Mouse (Mus musculus): ENCODE results near the gene Dnmt3l. TPM values are rescaled to one million over a fixed set of nuclear protein-coding genes. Genes with fewer than 3 reads are reported as not detected.
"Not testable (repeated sequence)": the region's sequence is repeated elsewhere in the genome, so short reads cannot be mapped to it uniquely, and the experiment has no call there.

The Dnmt3l gene
- polyA plus RNA-seq, 1 experiment from 2014 or later, result not detected

DNA sequence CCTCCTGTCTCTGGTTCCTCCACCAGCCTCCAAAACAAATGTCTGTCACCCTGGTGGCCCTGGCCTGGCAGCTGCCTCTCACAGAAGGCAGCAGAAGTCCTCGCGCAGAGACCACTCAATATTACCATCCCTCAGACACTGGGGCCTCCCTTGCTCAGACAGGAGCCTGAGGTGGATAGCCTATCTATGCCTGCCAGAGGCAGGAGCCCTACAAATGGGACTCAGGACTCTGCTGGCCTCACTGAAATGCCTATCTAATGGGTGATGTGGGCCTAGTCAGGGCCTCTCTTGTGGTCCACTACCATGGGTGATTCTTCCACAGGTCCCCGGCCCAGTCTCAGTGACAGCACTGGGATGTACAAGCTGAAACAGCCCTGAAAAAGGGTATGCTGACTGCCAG is 33.6 kb upstream of the Dnmt3l start:
- WGBS, result 91% methylated on average over 3 of the region's 3 CpGs
- Histone ChIP-seq H3K4me3 (ENCODE audit: low read depth, low read length) (peak overlapping the region; percentile 72), H3K9me3 (ENCODE audit: control insufficient read depth, low read length) (no peaks in the 10 kb centered on the region), H3K4me2 (ENCODE audit: low read depth, low read length, severe bottlenecking) (peak overlapping the region; percentile 85), H3K4me1 (replicated peaks; ENCODE audit: control insufficient read depth, insufficient read depth, low read length) (peaks cover 19% of the 10 kb centered on the region; the same call in 1 of the 2 replicates), H3K27me3 (ENCODE audit: control insufficient read depth, insufficient read depth, low read length) (no peaks in the 10 kb centered on the region; the same call in 1 of the 2 replicates), H3K36me3 (ENCODE audit: control insufficient read depth, insufficient read depth, low read length) (no peaks in the 10 kb centered on the region), H3K9ac (ENCODE audit: low read length) (peak overlapping the region; percentile 89), H3K27ac (ENCODE audit: low read depth, low read length) (no peak overlapping the region)
- DNase-seq (ENCODE audit: low spot score), result no peak
- no peak for ATAC-seq (replicated peaks; ENCODE audit: low FRiP score)

DNA sequence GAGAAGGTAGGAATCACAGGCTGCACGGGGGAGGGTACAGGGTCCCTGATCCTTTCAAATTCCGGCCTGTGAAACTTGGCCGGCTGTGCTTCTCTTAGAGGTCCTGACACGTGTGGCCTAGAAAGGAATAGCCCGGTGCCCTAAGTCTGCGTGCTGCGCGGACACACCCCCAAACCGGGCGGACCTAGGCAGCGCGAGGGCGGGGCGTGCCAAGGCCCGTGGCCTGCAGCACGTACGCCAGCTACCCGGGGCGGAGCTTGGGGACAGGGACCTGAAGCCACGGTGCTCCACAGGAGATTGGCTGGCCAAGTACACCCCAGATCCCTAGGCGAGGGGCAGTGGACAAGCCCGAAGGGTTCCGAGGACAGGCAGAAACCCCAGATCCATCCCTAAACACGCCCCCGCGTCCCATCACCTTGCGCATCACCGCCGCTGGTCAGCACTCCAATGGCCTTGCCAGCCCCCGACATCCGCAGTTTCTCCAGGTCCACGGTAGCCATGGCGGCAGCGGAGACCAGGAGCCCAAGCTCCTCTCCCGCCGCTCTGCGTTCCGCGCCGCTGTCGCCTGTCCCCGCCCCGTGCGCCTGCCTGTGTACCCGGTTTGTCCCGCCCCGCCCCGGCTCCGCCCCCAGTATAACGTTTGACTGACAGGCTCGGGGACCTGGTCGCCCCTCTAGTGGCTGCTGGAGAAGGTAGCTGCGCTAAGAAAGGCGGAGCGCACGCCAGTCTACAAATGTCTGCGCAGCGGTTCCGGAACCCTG is 32.4 kb upstream of the Dnmt3l start:
- Histone ChIP-seq H3K9me3 (ENCODE audit: control insufficient read depth, low read length) (no peaks in the 10 kb centered on the region), H3K4me1 (replicated peaks; ENCODE audit: control insufficient read depth, insufficient read depth, low read length) (peaks cover 19% of the 10 kb centered on the region; the same call in 1 of the 2 replicates), H3K27me3 (ENCODE audit: control insufficient read depth, insufficient read depth, low read length) (no peaks in the 10 kb centered on the region; the same call in 1 of the 2 replicates), H3K27ac (ENCODE audit: low read depth, low read length) (peak overlapping the region; percentile 97), H3K4me2 (ENCODE audit: low read depth, low read length, severe bottlenecking) (peak overlapping the region; percentile 85), H3K4me3 (ENCODE audit: low read depth, low read length) (peak overlapping the region; percentile 72), H3K9ac (ENCODE audit: low read length) (peak overlapping the region; percentile 89), H3K36me3 (ENCODE audit: control insufficient read depth, insufficient read depth, low read length) (no peaks in the 10 kb centered on the region)
- DNase-seq (ENCODE audit: low spot score) (peak; percentile 99), ATAC-seq (replicated peaks; ENCODE audit: low FRiP score) (peak; percentile 96)
- WGBS, result 1% methylated on average over 54 of the region's 59 CpGs

DNA sequence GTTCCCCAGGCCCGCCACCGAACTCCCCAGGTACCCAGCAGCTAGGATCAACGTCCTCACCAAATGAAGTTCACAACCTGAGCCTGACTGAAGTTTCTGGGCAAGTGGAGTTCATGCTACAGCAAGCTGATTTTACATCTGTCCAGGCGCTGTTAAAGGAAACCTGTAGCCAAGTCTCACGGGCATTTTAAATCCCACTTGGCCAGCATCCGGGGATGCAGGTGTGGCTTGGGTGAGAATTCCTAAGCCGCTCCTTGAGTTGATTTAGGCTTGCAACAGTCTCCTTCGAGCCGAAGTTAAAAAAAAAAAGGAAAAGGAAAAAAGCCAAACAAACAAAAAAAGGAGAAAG is 31.8 kb upstream of the Dnmt3l start, which contains the start of gene Pfkl:
TSS of gene Pfkl (minus strand) at position 139 of the 349 bp plus-strand sequence.
- ATAC-seq (replicated peaks; ENCODE audit: low FRiP score) (peak; percentile 6), DNase-seq (ENCODE audit: low spot score) (no peak)
- Histone ChIP-seq H3K27ac (ENCODE audit: low read depth, low read length) (peak within 1 kb of the TSS; percentile 97), H3K4me1 (replicated peaks; ENCODE audit: control insufficient read depth, insufficient read depth, low read length) (peaks cover 19% of the 10 kb centered on the region; the same call in 1 of the 2 replicates), H3K4me2 (ENCODE audit: low read depth, low read length, severe bottlenecking) (peak within 1 kb of the TSS; percentile 85), H3K27me3 (ENCODE audit: control insufficient read depth, insufficient read depth, low read length) (no peaks in the 10 kb centered on the region; the same call in 1 of the 2 replicates), H3K4me3 (ENCODE audit: low read depth, low read length) (peak within 1 kb of the TSS; percentile 72), H3K9ac (ENCODE audit: low read length) (peak within 1 kb of the TSS; percentile 89), H3K9me3 (ENCODE audit: control insufficient read depth, low read length) (no peaks in the 10 kb centered on the region), H3K36me3 (ENCODE audit: control insufficient read depth, insufficient read depth, low read length) (no peaks in the 10 kb centered on the region)
- 1% methylated on average over 9 of the region's 9 CpGs for WGBS

DNA sequence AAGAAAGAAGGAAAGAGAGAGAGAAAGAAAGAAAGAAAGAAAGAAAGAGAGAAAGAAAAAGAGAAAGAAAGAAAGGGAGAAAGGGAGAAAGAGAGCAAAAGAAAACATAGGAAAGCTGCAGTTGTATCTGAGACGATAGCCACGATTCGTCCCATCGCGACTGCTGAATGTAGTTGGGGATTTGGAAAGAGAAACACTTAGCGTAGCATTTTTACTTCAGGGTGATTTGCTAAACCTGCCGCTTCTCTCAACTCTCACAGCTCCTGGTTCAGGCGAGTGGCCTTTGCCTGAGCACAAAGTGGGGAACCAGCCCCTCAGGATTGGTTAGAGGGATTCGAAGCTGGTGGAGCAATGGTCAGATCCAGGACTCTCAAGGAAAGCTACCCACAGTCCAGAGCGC is 31.4 kb upstream of the Dnmt3l start:
- peak overlapping the region; percentile 3; the same call in 1 of the 2 replicates for H3K4me3 ChIP-seq (ENCODE audit: low read depth, low read length)

GRCm38 (mm10) chr10:78011116-78011515 is 30.6 kb upstream of the Dnmt3l start:
- ATAC-seq (replicated peaks; ENCODE audit: low FRiP score); H3K27ac ChIP-seq (ENCODE audit: low read depth, low read length); H3K4me2 ChIP-seq (ENCODE audit: low read depth, low read length, severe bottlenecking); H3K4me3 ChIP-seq (ENCODE audit: low read depth, low read length); H3K9me3 ChIP-seq (ENCODE audit: control insufficient read depth, low read length); H3K27me3 ChIP-seq (ENCODE audit: control insufficient read depth, insufficient read depth, low read length); DNase-seq (ENCODE audit: low spot score); H3K9ac ChIP-seq (ENCODE audit: low read length); H3K36me3 ChIP-seq (ENCODE audit: control insufficient read depth, insufficient read depth, low read length): not testable (repeated sequence)
- H3K4me1 ChIP-seq (replicated peaks; ENCODE audit: control insufficient read depth, insufficient read depth, low read length), result peaks cover 19% of the 10 kb centered on the region; the same call in 1 of the 2 replicates
- 94% methylated on average over 5 of the region's 5 CpGs for WGBS

More for the DNA sequence above, 31.4 kb upstream of the Dnmt3l start:
- no peaks in the 10 kb centered on the region for H3K9me3 ChIP-seq (ENCODE audit: control insufficient read depth, low read length)
- H3K27ac ChIP-seq (ENCODE audit: low read depth, low read length), result no peak overlapping the region
- H3K9ac ChIP-seq (ENCODE audit: low read length), result no peak overlapping the region; the same call in 1 of the 2 replicates
- no peaks in the 10 kb centered on the region for H3K36me3 ChIP-seq (ENCODE audit: control insufficient read depth, insufficient read depth, low read length)
- DNase-seq (ENCODE audit: low spot score) (no peak), ATAC-seq (replicated peaks; ENCODE audit: low FRiP score) (no peak)
- H3K4me2 ChIP-seq (ENCODE audit: low read depth, low read length, severe bottlenecking), result peak overlapping the region; percentile 42
- WGBS, result 21% methylated on average over 10 of the region's 10 CpGs
- H3K27me3 ChIP-seq (ENCODE audit: control insufficient read depth, insufficient read depth, low read length), result no peaks in the 10 kb centered on the region; the same call in 1 of the 2 replicates
- peaks cover 19% of the 10 kb centered on the region; the same call in 1 of the 2 replicates for H3K4me1 ChIP-seq (replicated peaks; ENCODE audit: control insufficient read depth, insufficient read depth, low read length)

DNA sequence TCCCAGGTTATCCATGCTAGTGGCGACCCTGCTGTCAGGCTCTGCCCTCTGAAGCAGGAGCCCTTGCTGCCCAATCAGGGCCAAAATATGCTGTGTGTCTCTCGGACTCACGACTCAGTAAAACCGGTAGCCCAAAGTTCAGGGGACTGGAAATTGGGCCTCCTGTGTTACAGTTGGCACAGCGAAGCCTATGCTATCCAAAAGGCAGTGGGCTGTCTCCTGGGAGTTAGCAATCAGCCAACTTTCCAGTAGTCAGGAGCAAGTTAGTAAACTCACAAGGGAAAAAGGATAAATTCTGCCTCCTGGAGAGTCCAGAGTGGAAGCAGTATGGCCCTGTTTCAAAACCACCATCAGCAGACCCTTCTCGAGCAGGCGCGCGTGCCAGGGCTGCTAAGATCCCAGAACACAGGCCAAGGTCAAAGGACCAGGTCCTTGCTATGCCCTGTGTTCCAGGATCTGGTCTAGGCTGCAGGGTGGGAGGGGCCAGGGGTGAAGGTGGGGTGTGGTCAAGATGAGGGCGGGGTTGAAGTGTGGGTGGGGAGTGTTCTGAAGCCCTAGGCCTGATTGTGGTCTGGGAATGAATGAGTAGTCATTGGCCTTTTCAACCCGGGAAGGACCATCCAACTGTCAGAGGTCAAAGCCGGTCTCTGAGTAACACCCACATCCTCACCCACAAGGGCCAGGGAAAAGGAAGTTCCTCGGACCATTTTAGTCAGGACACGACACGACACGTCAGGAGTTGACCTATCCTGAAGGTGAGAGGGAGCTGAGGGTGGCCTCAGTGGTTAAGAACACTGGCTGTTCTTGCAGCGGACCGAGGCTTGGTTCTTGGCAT is 28.9 kb upstream of the Dnmt3l start:
- no peaks in the 10 kb centered on the region; the same call in 1 of the 2 replicates for H3K27me3 ChIP-seq (ENCODE audit: control insufficient read depth, insufficient read depth, low read length)
- no peak overlapping the region for H3K4me3 ChIP-seq (ENCODE audit: low read depth, low read length)
- WGBS, result 93% methylated on average over 18 of the region's 18 CpGs
- no peak overlapping the region for H3K27ac ChIP-seq (ENCODE audit: low read depth, low read length)
- no peaks in the 10 kb centered on the region for H3K36me3 ChIP-seq (ENCODE audit: control insufficient read depth, insufficient read depth, low read length)
- ATAC-seq (replicated peaks; ENCODE audit: low FRiP score) (no peak), DNase-seq (ENCODE audit: low spot score) (no peak)
- H3K9ac ChIP-seq (ENCODE audit: low read length), result no peak overlapping the region
- H3K4me2 ChIP-seq (ENCODE audit: low read depth, low read length, severe bottlenecking), result no peak overlapping the region
- no peaks in the 10 kb centered on the region for H3K9me3 ChIP-seq (ENCODE audit: control insufficient read depth, low read length)
- peaks cover 9% of the 10 kb centered on the region; the same call in 1 of the 2 replicates for H3K4me1 ChIP-seq (replicated peaks; ENCODE audit: control insufficient read depth, insufficient read depth, low read length)

DNA sequence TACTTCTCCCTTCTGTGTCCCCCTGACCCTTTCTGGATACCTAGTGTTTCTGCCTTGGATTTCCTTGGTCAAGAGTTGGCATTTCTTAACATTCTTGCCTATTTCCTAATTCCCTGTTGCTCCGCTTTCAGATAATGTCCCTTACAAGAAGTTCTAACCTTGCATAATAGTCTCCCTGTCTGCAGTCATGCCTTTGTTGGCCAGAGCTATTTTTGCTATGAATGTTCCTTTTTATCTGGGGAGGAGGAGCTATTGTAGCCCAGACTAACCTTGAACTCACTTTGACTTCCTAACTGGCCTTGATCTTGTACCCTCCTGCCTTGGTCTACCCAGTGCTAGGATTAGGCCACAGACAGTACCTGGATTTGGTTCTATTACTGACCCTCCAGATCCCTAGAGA is 26.3 kb upstream of the Dnmt3l start:
- Histone ChIP-seq H3K9me3 (ENCODE audit: control insufficient read depth, low read length) (no peaks in the 10 kb centered on the region), H3K4me1 (replicated peaks; ENCODE audit: control insufficient read depth, insufficient read depth, low read length) (no peaks in the 10 kb centered on the region), H3K27ac (ENCODE audit: low read depth, low read length) (no peak overlapping the region), H3K4me2 (ENCODE audit: low read depth, low read length, severe bottlenecking) (no peak overlapping the region), H3K4me3 (ENCODE audit: low read depth, low read length) (no peak overlapping the region), H3K27me3 (ENCODE audit: control insufficient read depth, insufficient read depth, low read length) (no peaks in the 10 kb centered on the region; the same call in 1 of the 2 replicates), H3K9ac (ENCODE audit: low read length) (no peak overlapping the region), H3K36me3 (ENCODE audit: control insufficient read depth, insufficient read depth, low read length) (no peaks in the 10 kb centered on the region)
- no peak for DNase-seq (ENCODE audit: low spot score)
- WGBS, result 81% methylated on average over 1 of the region's 1 CpGs
- no peak for ATAC-seq (replicated peaks; ENCODE audit: low FRiP score)

DNA sequence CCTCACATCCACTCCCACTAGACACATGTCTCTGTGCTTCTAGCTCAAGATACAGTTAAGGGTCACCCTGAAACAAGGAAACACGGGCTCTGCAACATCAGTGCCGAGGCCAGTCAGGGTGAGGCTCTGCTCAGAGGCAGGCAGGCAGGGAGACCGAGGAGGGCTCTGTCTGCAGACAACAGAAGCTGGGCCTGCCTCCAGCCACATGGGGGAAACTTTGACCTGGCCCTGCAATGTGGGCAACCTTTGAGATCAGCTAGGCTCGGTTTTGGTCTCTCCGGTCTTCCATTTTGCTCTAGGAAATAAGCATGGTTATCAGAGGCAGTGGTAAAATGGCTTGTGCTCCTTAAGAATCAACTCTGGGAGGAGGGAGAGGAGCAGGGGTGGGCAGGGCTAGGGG is 25.4 kb upstream of the Dnmt3l start:
- no peak overlapping the region for H3K27ac ChIP-seq (ENCODE audit: low read depth, low read length)
- no peak for DNase-seq (ENCODE audit: low spot score)
- H3K36me3 ChIP-seq (ENCODE audit: control insufficient read depth, insufficient read depth, low read length), result no peaks in the 10 kb centered on the region
- H3K9ac ChIP-seq (ENCODE audit: low read length), result no peak overlapping the region
- no peaks in the 10 kb centered on the region for H3K4me1 ChIP-seq (replicated peaks; ENCODE audit: control insufficient read depth, insufficient read depth, low read length)
- H3K27me3 ChIP-seq (ENCODE audit: control insufficient read depth, insufficient read depth, low read length), result no peaks in the 10 kb centered on the region
- ATAC-seq (replicated peaks; ENCODE audit: low FRiP score), result no peak
- 53% methylated on average over 5 of the region's 5 CpGs for WGBS
- H3K9me3 ChIP-seq (ENCODE audit: control insufficient read depth, low read length), result no peaks in the 10 kb centered on the region
- H3K4me2 ChIP-seq (ENCODE audit: low read depth, low read length, severe bottlenecking), result no peak overlapping the region
- H3K4me3 ChIP-seq (ENCODE audit: low read depth, low read length), result no peak overlapping the region
